Mouse (Mus musculus) liver, embryonic 16.5 days (tissue): ENCODE measurements around the gene C1rl. TPM values are rescaled to one million over a fixed set of nuclear protein-coding genes. Genes with fewer than 3 reads are reported as not detected.
"Not testable (repeated sequence)": the region's sequence is repeated elsewhere in the genome, so short reads cannot be mapped to it uniquely, and the experiment has no call there.

Experiments used
- ATAC-seq: fragments of 200-750 bp; cut with Nextera tagmentation; 2 replicates; pipeline ENCODE4 v1.8.0; 2017; ENCODE audit warnings: low read depth, mild to moderate bottlenecking, moderate number of reproducible peaks, moderate library complexity
- H3K27ac ChIP-seq: fragments of 300-500 bp; sonication (generic); 2 replicates; pipeline ENCODE4 v1.5.1; 2014; ENCODE audit warnings: mild to moderate bottlenecking, low read length
- H3K27me3 ChIP-seq: fragments of 300-500 bp; sonication (generic); 2 replicates; pipeline ENCODE4 v1.6.1; 2014; ENCODE audit warnings: low read depth, low read length, mixed read lengths; ENCODE audit not compliant: control insufficient read depth, insufficient read depth
- H3K36me3 ChIP-seq: fragments of 300-500 bp; sonication (generic); 2 replicates; pipeline ENCODE4 v1.6.1; 2014; ENCODE audit warnings: mild to moderate bottlenecking; ENCODE audit not compliant: control insufficient read depth, insufficient read depth
- H3K4me1 ChIP-seq: fragments of 300-500 bp; sonication (generic); 2 replicates; pipeline ENCODE4 v1.6.1; 2014; ENCODE audit warnings: low read depth, low read length, mixed read lengths; ENCODE audit not compliant: control insufficient read depth
- H3K4me2 ChIP-seq: fragments of 300-500 bp; sonication (generic); 2 replicates; pipeline ENCODE4 v1.6.1; 2014; ENCODE audit warnings: low read depth, low read length, mixed read lengths
- H3K4me3 ChIP-seq: fragments of 300-500 bp; sonication (generic); 2 replicates; pipeline ENCODE4 v1.5.1; 2014; ENCODE audit warnings: low read depth, mild to moderate bottlenecking, low read length
- H3K9ac ChIP-seq: fragments of 300-500 bp; sonication (generic); 2 replicates; pipeline ENCODE4 v1.6.1; 2014; ENCODE audit warnings: low read depth, low read length
- H3K9me3 ChIP-seq: fragments of 300-500 bp; sonication (generic); replicated peaks from 2 replicates; pipeline ENCODE4 v1.6.1; 2016; ENCODE audit warnings: low read length; ENCODE audit not compliant: control insufficient read depth
- WGBS: fragments of 180-500 bp; shearing (Covaris S2); extraction: QIAGEN DNeasy Blood & Tissue Kit; methylation state at CpG from one replicate; pipeline ENCODE4 v1.1.7; 2014; ENCODE audit not compliant: insufficient replicate concordance; 5-methylcytosine and 5-hydroxymethylcytosine counted together
- polyA plus RNA-seq: library from polyadenylated mRNA; unstranded; fragments of >200 nt; fragmentation: Nextera tagmentation; extraction: Ambion mirVana; gene quantifications from 2 replicates; pipeline ENCODE4 v1.2.1, GENCODE M21; 2015

The C1rl gene
- polyA plus RNA-seq, 1 experiment from 2014 or later = 15.8 TPM

- peak; percentile 43 for ATAC-seq
- H3K4me1 ChIP-seq = peaks cover 33% of the 10 kb centered on the region
- H3K9me3 ChIP-seq = no peaks in the 10 kb centered on the region
- no peaks in the 10 kb centered on the region for H3K36me3 ChIP-seq
- H3K4me2 ChIP-seq = peak overlapping the region; percentile 32
- no peak overlapping the region for H3K4me3 ChIP-seq
- WGBS = 15% methylated on average over 17 of the region's 17 CpGs
- H3K9ac ChIP-seq = peak overlapping the region; percentile 37; the same call in 1 of the 2 replicates
- no peaks in the 10 kb centered on the region for H3K27me3 ChIP-seq
- peak overlapping the region; percentile 75 for H3K27ac ChIP-seq
Observed at GRCm38 (mm10) chr6:124477922-124478651, 14.8 kb upstream of the C1rl start.

DNA sequence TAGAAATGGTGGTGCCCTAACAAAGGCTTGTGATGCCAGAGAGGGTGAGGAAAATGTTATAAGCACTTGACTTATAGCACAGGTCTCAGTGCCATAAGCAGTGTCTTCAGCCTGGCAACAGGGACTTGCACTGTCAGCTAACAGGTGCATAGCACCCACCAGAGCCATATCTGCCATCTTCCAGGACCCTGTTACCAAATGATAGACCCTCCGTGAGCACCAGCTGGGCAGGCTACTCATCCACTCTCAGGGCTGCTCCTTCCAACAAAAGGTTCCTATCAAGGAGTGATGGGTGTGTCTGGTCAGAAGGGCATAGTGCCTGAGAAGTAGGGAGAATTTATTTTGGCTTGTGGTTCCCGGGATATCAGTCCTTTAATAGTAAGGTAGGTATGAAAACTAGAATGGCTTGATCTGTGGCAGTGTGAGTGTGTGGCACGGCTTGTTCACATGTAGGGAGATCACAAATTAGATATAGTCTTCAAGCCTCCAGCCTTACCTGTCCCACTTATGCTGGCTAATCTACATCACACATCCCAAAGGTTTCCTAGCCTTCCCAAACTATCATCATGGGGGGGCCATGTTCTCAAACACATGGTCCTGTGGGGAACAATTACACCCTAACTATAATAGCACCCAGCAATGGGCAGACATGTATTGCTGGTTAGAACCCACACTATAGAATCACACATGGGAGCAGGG is 13.9 kb upstream of the C1rl start:
- Histone ChIP-seq H3K9ac (no peak overlapping the region), H3K4me1 (peaks cover 32% of the 10 kb centered on the region), H3K4me3 (no peak overlapping the region), H3K4me2 (no peak overlapping the region), H3K36me3 (no peaks in the 10 kb centered on the region), H3K27me3 (no peaks in the 10 kb centered on the region), H3K27ac (peak overlapping the region; percentile 56), H3K9me3 (no peaks in the 10 kb centered on the region)
- no peak for ATAC-seq
- WGBS = 58% methylated on average over 3 of the region's 3 CpGs

DNA sequence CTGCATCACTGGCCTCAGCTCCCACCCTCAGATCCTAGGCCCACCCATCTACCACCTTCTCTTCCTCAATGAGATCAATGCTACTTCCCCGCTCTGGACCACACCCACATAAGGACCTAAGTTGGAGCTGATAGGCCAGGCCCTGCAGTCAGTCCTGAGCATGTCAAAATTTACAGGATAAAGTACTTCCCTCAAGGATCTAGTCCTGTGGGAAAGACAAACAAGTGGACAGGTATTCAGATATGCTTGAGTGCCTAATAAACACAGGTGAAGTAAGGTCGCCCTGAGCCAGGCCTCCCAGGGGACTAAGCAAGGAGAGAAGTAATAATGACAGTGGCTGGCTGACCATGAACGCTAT is 13.4 kb upstream of the C1rl start:
- no peak for ATAC-seq
- Histone ChIP-seq H3K4me1 (peaks cover 32% of the 10 kb centered on the region), H3K4me3 (no peak overlapping the region), H3K9ac (no peak overlapping the region), H3K4me2 (no peak overlapping the region), H3K27me3 (no peaks in the 10 kb centered on the region), H3K36me3 (no peaks in the 10 kb centered on the region), H3K9me3 (no peaks in the 10 kb centered on the region), H3K27ac (no peak overlapping the region)
- WGBS = 72% methylated on average over 3 of the region's 3 CpGs

DNA sequence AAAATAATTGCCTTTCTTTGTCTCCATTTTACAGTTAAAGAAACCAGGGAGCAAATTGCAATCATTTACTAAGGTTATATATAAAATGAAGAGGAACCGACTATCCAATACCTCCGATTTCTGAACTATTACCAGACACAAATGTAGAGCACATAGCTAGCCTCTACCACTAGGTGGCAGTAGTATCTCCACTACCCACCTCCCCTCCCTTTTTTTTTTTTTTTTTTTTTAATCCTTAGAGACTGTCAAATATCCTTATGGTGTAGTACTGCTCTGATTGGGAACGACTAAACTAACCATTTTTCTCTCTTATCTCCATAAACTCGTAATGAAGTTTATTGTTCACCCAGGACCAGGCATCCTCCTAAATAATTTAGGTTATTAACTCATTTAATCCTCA is 12.6 kb upstream of the C1rl start:
- 33% methylated on average over 4 of the region's 4 CpGs for WGBS
- Histone ChIP-seq H3K9me3 (no peaks in the 10 kb centered on the region), H3K27ac (0 out of 2 replicates have a peak overlapping the region, but pooled peaks have one; percentile 10), H3K4me1 (peaks cover 32% of the 10 kb centered on the region), H3K9ac (no peak overlapping the region), H3K27me3 (no peaks in the 10 kb centered on the region), H3K4me2 (no peak overlapping the region), H3K36me3 (no peaks in the 10 kb centered on the region), H3K4me3 (no peak overlapping the region)
- no peak for ATAC-seq

DNA sequence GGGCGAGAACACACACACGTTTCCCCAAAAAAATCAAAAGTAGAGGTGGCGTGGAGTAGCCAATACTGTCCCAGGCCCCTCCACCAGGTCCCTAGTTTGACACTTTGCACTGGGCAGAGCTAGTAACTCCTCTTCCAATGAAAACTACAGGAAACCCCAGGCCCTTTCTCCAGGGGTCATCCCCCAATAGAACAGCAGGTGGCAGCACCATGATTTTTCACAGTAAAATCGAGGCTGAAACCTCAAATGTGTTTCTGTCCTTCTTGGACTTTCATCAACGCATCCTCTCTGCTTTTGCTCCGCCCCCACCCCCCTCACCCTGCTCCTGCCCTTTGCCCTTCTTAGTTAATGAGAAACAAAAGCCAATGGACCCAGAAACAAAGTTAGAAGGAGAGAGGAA is 11.3 kb upstream of the C1rl start:
- Histone ChIP-seq H3K4me3 (no peak overlapping the region), H3K27me3 (no peaks in the 10 kb centered on the region), H3K9me3 (no peaks in the 10 kb centered on the region), H3K9ac (no peak overlapping the region; the same call in 1 of the 2 replicates), H3K4me1 (peaks cover 32% of the 10 kb centered on the region), H3K27ac (peak overlapping the region; percentile 68; the same call in 1 of the 2 replicates), H3K4me2 (no peak overlapping the region), H3K36me3 (no peaks in the 10 kb centered on the region)
- WGBS = 24% methylated on average over 6 of the region's 6 CpGs
- ATAC-seq = peak; percentile 58

DNA sequence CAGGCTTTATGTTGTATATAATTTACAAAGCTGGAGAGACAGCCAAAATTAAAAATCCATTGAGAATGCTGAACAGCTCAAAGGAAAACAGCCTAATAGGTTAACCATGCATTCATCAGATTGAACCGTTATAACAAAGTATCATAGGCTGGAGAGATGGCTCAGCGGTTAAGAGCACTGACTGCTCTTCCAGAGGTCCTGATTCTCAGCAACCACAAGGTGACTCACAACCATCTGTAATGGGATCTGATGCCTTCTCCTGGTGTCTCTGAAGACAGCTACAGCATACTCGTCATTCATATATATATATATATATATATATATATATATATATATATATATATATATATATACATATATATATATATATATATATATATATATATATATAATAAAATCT is 9.1 kb upstream of the C1rl start:
- H3K9me3 ChIP-seq, H3K27me3 ChIP-seq, H3K4me3 ChIP-seq, H3K4me2 ChIP-seq, ATAC-seq, H3K36me3 ChIP-seq, H3K27ac ChIP-seq, H3K9ac ChIP-seq: not testable (repeated sequence)
- WGBS = 69% methylated on average over 3 of the region's 3 CpGs
- peaks cover 13% of the 10 kb centered on the region for H3K4me1 ChIP-seq

DNA sequence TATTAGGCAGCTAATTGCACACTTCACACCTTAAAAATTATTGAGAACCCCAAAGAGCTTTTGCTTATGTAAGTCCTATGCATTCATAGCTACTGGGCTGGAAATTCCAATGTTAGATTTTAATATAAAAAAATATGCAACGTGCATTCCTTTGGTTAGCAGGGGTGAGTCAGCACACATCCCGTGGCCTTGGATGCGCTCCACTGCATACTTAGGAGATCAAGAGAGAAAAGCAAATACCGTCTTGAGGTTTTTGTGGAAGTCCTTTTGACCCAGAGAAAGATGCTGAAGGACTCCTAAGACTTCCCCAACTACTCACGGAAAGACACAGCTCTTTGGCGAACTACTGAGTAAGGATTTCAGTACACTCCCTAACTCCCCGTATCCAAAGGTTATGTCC is 8.1 kb upstream of the C1rl start:
- Histone ChIP-seq H3K9ac (no peak overlapping the region), H3K27ac (no peak overlapping the region), H3K4me3 (no peak overlapping the region), H3K27me3 (no peaks in the 10 kb centered on the region), H3K4me1 (peaks cover 8% of the 10 kb centered on the region), H3K36me3 (no peaks in the 10 kb centered on the region), H3K4me2 (no peak overlapping the region), H3K9me3 (no peaks in the 10 kb centered on the region)
- ATAC-seq = no peak
- 65% methylated on average over 7 of the region's 7 CpGs for WGBS

- H3K27ac ChIP-seq = no peak overlapping the region
- ATAC-seq = no peak
- H3K36me3 ChIP-seq = no peaks in the 10 kb centered on the region
- no peaks in the 10 kb centered on the region for H3K9me3 ChIP-seq
- 0 out of 2 replicates have a peak overlapping the region, but pooled peaks have one; percentile 12 for H3K4me2 ChIP-seq
- H3K27me3 ChIP-seq = no peaks in the 10 kb centered on the region
- H3K4me3 ChIP-seq = no peak overlapping the region
- H3K9ac ChIP-seq = no peak overlapping the region
- peaks cover 7% of the 10 kb centered on the region for H3K4me1 ChIP-seq
- 49% methylated on average over 21 of the region's 21 CpGs for WGBS
Observed at GRCm38 (mm10) chr6:124485414-124486144, 7.3 kb upstream of the C1rl start.

DNA sequence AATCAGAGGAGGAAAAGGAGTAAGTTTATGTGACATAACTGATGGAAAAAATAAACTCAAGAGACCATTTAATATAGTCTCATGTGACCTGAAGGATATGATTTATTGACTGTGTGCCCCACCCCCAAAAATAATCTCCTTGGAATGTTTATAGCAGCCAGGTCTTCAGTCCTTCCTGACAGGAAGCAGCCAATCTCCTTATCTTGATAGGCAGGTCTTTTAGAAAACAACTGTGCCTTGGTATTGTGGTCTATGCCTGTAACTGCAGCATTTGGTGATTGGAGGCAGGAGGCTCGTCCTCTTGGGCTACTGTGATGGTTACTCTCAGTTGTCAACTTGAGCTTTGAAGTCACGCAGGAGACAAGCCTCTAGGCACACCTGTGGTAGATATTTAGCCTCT is 5.4 kb upstream of the C1rl start:
- ATAC-seq = no peak
- WGBS = 15% methylated on average over 2 of the region's 2 CpGs
- H3K4me2 ChIP-seq = no peak overlapping the region
- no peaks in the 10 kb centered on the region for H3K36me3 ChIP-seq
- H3K9me3 ChIP-seq = no peaks in the 10 kb centered on the region
- H3K27ac ChIP-seq = no peak overlapping the region
- no peaks in the 10 kb centered on the region for H3K27me3 ChIP-seq
- H3K4me1 ChIP-seq = peaks cover 2% of the 10 kb centered on the region; the same call in 1 of the 2 replicates
- no peak overlapping the region for H3K4me3 ChIP-seq
- no peak overlapping the region for H3K9ac ChIP-seq
